ENCODE assay signal across 1 mouse cellular context in the genomic region with DNA sequence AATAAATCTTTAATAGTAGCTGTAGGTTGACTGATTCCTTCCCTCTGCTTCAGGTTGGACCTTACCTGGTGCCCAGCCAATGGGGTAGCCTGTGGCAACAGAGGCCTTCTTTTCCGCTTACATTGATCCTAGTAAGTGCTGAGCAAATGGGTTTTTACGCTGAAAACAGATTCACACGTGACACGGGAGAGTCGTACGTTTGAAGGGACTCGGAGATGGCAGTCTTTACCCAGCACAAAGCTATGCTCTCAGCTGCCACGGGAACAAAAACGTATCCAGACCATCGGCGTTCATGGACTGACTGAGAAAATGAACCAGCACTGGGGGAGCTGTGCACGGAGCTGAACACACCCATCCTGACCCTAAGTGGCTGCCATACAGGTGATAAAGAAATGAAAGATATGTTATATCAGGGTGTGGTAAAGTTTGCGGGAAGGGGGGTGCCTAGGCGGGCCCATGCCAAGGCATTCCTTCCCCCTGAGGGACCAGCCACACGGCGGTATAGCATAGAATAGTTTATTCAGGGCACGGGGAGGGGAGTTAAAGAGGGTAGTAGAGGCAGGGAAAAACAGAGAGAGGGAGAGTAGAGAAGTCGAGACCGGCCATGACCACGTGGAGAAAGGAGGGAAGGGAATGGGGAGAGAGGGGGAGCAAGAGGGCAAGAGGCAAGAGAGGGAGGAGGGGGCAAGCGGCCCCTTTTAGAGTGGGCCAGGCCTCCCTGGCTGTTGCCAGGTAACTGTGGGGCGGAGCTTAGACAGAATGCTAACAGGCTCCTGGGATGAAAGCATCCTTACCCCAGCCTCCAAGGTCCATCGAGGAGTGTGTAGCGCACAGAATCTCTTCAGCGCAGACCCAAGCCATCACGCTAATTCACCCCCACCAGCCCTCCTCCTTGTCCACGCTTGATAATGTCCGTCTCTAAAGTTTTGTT.
TF ChIP-seq lines count a peak whose summit lies in the region.

No protein-coding gene starts in this region.

TF ChIP-seq in MEL, 35 proteins besides CTCF, POLR2A, EP300 and RAD21:
- TF ChIP-seq POLR2AphosphoS5 (IDR thresholded peaks at IDR 0.05; ENCODE audit: borderline replicate concordance, low read depth, low read length) (no peak), MAZ (IDR thresholded peaks at IDR 0.05; ENCODE audit: low read depth, low read length) (no peak), USF2 (IDR thresholded peaks at IDR 0.05; ENCODE audit: borderline replicate concordance in 1 of 2, insufficient read depth in 1 of 2, low read depth in 1 of 2, low read length in 2 of 2) (no peak), BHLHE40 (IDR thresholded peaks at IDR 0.05; ENCODE audit: borderline replicate concordance, low read depth, low read length) (no peak; the same call in 1 of the 2 replicates), MAFK (IDR thresholded peaks at IDR 0.05; ENCODE audit: borderline replicate concordance, low read depth, low read length) (no peak), ETS1 (IDR thresholded peaks at IDR 0.05; ENCODE audit: low read depth, low read length) (peak; percentile 67), KAT2A (conservative IDR thresholded peaks at IDR 0.05; ENCODE audit: low read depth, low read length) (no peak), HCFC1 (IDR thresholded peaks at IDR 0.05; ENCODE audit: low read depth, low read length) (no peak), TCF12 (IDR thresholded peaks at IDR 0.05; ENCODE audit: low read depth, low read length) (peak; percentile 79), TAL1 (IDR thresholded peaks at IDR 0.05; ENCODE audit: low read length) (peak; percentile 36; the same call in 1 of the 2 replicates), MEF2A (IDR thresholded peaks at IDR 0.05; ENCODE audit: extremely low read depth, insufficient replicate concordance, low read depth, low read length, poor library complexity, severe bottlenecking) (no peak), RCOR1 (IDR thresholded peaks at IDR 0.05; ENCODE audit: low read depth, low read length) (peak; percentile 54; the same call in 1 of the 2 replicates), USF1 (IDR thresholded peaks at IDR 0.05; ENCODE audit: low read depth, low read length) (peak; percentile 63), ZMIZ1 (IDR thresholded peaks at IDR 0.05; ENCODE audit: low read depth, low read length) (no peak), NRF1 (IDR thresholded peaks at IDR 0.05; ENCODE audit: insufficient read depth, low read depth, low read length, poor library complexity, severe bottlenecking) (no peak), SMC3 (IDR thresholded peaks at IDR 0.05; ENCODE audit: low read depth, low read length) (no peak), GATA1 (IDR thresholded peaks at IDR 0.05; ENCODE audit: low read depth, low read length) (peak; percentile 65), MYB (IDR thresholded peaks at IDR 0.05; ENCODE audit: low read depth, low read length) (no peak), NELFE (IDR thresholded peaks at IDR 0.05; ENCODE audit: low read depth, low read length) (0 out of 2 replicates have a peak, but pooled peaks have one; percentile 22), SIN3A (IDR thresholded peaks at IDR 0.05; ENCODE audit: low read length) (no peak; the same call in 1 of the 2 replicates), GABPA (IDR thresholded peaks at IDR 0.05; ENCODE audit: low read depth, low read length) (no peak), POLR2AphosphoS2 (IDR thresholded peaks at IDR 0.05; ENCODE audit: low read length) (no peak), JUND (IDR thresholded peaks at IDR 0.05; ENCODE audit: low read depth, low read length) (no peak), MAX (IDR thresholded peaks at IDR 0.05; ENCODE audit: low read length) (no peak; the same call in 1 of the 2 replicates), CHD2 (IDR thresholded peaks at IDR 0.05; ENCODE audit: low read length) (no peak), ZKSCAN1 (IDR thresholded peaks at IDR 0.05; ENCODE audit: low read depth, low read length) (no peak), E2F4 (IDR thresholded peaks at IDR 0.05; ENCODE audit: borderline replicate concordance, low read depth, low read length) (no peak), TBP (IDR thresholded peaks at IDR 0.05; ENCODE audit: low read depth, low read length) (no peak), ZC3H11A (IDR thresholded peaks at IDR 0.05; ENCODE audit: low read depth, low read length) (no peak), CHD1 (IDR thresholded peaks at IDR 0.05; ENCODE audit: low read depth, low read length) (no peak), ELF1 (IDR thresholded peaks at IDR 0.05; ENCODE audit: low read depth, low read length) (no peak), UBTF (IDR thresholded peaks at IDR 0.05; ENCODE audit: borderline replicate concordance, insufficient read depth, low read depth, low read length) (no peak), MXI1 (IDR thresholded peaks at IDR 0.05; ENCODE audit: low read depth, low read length) (no peak), MYC (IDR thresholded peaks at IDR 0.05; ENCODE audit: low read depth, low read length) (no peak), ZNF384 (IDR thresholded peaks at IDR 0.05; ENCODE audit: low read depth, low read length) (no peak)
